Mouse (Mus musculus) neural tube, embryonic 13.5 days (tissue): ENCODE data around the gene Adamts14. TPM values are rescaled to one million over a fixed set of nuclear protein-coding genes. Genes with fewer than 3 reads are reported as not detected.

Source experiments
- ATAC-seq: fragments of 200-750 bp; cut with Nextera tagmentation; 2 replicates; pipeline ENCODE4 v1.8.0; 2017; ENCODE audit warnings: low read depth, mild to moderate bottlenecking, moderate TSS enrichment, moderate library complexity
- H3K27ac ChIP-seq: fragments of 300-500 bp; sonication (generic); replicated peaks from 2 replicates; pipeline ENCODE4 v1.5.1; 2015; ENCODE audit warnings: moderate library complexity, mild to moderate bottlenecking, inconsistent platforms
- H3K27me3 ChIP-seq: fragments of 300-500 bp; sonication (generic); 2 replicates; pipeline ENCODE4 v1.6.1; 2015; ENCODE audit warnings: mild to moderate bottlenecking, inconsistent platforms
- H3K36me3 ChIP-seq: fragments of 300-500 bp; sonication (generic); 2 replicates; pipeline ENCODE4 v1.6.1; 2015; ENCODE audit warnings: mild to moderate bottlenecking, inconsistent platforms
- H3K4me1 ChIP-seq: fragments of 300-500 bp; sonication (generic); replicated peaks from 2 replicates; pipeline ENCODE4 v1.6.1; 2015; ENCODE audit warnings: inconsistent platforms
- H3K4me2 ChIP-seq: fragments of 300-500 bp; sonication (generic); 2 replicates; pipeline ENCODE4 v1.6.1; 2015; ENCODE audit warnings: inconsistent platforms, mild to moderate bottlenecking, moderate library complexity
- H3K4me3 ChIP-seq: fragments of 300-500 bp; sonication (generic); 2 replicates; pipeline ENCODE4 v1.5.1; 2015; ENCODE audit warnings: mild to moderate bottlenecking, inconsistent platforms
- H3K9ac ChIP-seq: fragments of 300-500 bp; sonication (generic); 2 replicates; pipeline ENCODE4 v1.6.1; 2015; ENCODE audit warnings: moderate library complexity, mild to moderate bottlenecking, inconsistent platforms
- H3K9me3 ChIP-seq: fragments of 300-500 bp; sonication (generic); 2 replicates; pipeline ENCODE4 v1.6.1; 2016; ENCODE audit warnings: inconsistent platforms
- WGBS: fragments of 180-500 bp; shearing (Covaris S2); methylation state at CpG from one replicate; pipeline ENCODE4 v1.1.7; 2015; 5-methylcytosine and 5-hydroxymethylcytosine counted together
- polyA plus RNA-seq: library from polyadenylated mRNA; unstranded; fragments of >200 nt; fragmentation: Nextera tagmentation; extraction: Ambion mirVana; gene quantifications from 2 replicates; pipeline ENCODE4 v1.2.1, GENCODE M21; 2015

The Adamts14 gene
- polyA plus RNA-seq, 1 experiment from 2014 or later: 0.60 TPM

DNA sequence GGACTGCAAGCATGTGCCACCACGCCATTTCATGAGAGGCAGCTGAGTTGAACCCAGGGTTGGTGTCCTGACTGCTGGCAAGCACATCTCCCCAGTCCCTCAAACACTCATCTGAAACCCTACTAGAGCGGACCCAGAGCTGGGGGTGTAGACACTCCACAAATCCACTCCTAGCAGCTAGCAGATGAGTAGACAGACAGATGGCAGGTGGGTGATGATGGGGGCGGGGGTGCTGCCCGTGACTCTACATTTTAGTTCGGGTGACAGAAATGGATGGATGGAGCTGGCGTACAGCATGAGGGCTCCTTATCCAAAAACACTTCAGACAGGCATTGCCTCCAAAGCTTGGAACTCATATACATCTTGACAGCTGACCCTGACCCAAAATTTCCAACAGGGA, 26.9 kb downstream of the Adamts14 start:
- Histone ChIP-seq H3K36me3 (no peaks in the 10 kb centered on the region), H3K9me3 (no peaks in the 10 kb centered on the region), H3K4me2 (no peak overlapping the region), H3K4me3 (no peak overlapping the region), H3K27ac (no peak overlapping the region), H3K27me3 (no peaks in the 10 kb centered on the region), H3K4me1 (peaks cover 6% of the 10 kb centered on the region), H3K9ac (no peak overlapping the region)
- no peak for ATAC-seq
- WGBS: 91% methylated on average over 6 of the region's 6 CpGs

DNA sequence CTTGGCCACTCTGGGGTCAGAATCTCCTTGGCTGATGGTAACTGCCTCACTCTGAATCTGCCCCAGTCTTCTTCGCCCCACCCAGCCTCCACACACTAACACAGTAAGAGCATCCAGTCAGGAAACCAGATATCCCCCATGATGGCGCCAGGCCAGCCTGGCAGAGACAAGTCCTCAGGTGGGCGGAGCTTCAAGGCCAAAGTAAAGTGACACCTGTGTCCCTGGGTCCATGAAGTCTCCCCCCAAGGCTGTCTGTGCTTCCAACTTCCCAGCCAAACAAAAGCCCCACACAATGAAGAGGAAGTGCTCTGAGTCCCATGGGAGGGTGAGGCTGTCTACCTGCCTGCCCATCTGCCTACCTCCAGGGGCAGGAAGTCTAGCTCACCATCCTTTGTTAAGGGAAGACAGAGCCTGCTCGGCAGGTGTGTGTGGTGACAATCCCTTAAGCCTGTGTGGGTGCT, 31.2 kb downstream of the Adamts14 start:
- WGBS: 74% methylated on average over 4 of the region's 4 CpGs
- no peak for ATAC-seq
- Histone ChIP-seq H3K27ac (no peak overlapping the region), H3K36me3 (no peaks in the 10 kb centered on the region), H3K9ac (no peak overlapping the region), H3K4me1 (no peaks in the 10 kb centered on the region), H3K4me3 (no peak overlapping the region), H3K4me2 (no peak overlapping the region), H3K27me3 (no peaks in the 10 kb centered on the region), H3K9me3 (no peaks in the 10 kb centered on the region)

DNA sequence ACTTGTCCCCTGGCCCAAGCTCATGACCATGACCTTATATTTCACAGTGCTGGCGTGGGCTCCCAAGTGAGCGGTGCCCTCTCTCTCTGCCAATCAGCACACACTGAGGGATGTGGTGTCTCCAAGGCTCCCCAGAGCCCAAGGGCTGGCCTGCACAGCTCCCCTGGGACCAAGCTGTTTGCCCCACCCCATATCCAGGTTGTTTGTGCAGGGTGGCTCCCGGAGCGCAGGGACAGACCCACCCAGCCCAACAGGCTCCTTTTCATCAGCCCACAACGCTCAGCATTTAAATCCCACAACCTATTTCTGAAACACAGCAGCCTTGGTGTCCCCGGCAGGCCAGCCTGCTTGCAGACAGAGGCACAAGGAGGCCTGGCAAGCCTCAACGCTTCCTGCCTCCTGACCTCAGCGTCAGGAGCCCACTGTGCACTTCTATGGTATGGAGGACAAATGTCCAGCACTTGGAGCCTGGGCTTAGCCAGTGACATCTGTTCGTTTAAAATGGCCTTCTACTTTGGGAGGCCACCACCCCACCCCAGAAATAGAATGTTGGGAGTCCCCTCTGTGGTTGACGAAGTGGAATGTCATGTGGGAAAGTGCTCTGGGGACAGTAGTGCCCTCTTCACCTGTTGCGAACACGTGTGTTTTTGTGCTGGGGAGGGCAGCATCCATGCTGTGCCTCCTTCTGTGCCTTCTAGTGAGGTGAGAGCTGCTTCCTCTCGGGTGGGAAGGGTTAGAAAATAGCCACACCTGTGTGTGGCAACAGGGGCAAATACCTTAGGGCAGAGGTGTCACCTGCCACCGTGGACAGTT, 32.9 kb downstream of the Adamts14 start:
- H3K9ac ChIP-seq: no peak overlapping the region
- no peaks in the 10 kb centered on the region for H3K36me3 ChIP-seq
- no peak overlapping the region for H3K27ac ChIP-seq
- H3K9me3 ChIP-seq: no peaks in the 10 kb centered on the region
- H3K4me2 ChIP-seq: no peak overlapping the region
- no peak overlapping the region for H3K4me3 ChIP-seq
- H3K27me3 ChIP-seq: no peaks in the 10 kb centered on the region
- no peaks in the 10 kb centered on the region for H3K4me1 ChIP-seq
- 74% methylated on average over 14 of the region's 14 CpGs for WGBS
- no peak for ATAC-seq

DNA sequence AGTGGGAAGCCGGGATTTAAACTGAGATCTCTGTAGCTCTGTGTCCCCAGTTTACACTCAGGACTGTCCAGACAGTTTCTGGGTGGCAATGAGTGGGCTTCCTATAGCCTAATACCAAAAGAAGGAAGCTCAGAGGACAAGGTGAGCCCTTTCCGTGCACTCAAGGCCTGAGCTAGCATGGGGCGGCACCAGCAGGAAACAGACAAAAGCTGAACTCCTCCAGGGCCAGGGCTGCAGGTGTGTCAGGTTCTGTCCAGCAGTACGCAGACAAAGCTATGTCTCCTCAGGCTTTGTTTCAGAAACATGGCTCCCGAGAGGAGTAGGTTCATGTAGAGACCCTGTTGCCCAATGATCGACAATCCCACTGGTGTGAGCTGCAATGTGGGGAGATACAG, 35.9 kb downstream of the Adamts14 start:
- Histone ChIP-seq H3K4me2 (no peak overlapping the region), H3K27ac (no peak overlapping the region), H3K9me3 (no peaks in the 10 kb centered on the region), H3K4me1 (no peaks in the 10 kb centered on the region), H3K36me3 (no peaks in the 10 kb centered on the region), H3K27me3 (no peaks in the 10 kb centered on the region), H3K4me3 (no peak overlapping the region), H3K9ac (no peak overlapping the region)
- 74% methylated on average over 6 of the region's 6 CpGs for WGBS
- no peak for ATAC-seq

DNA sequence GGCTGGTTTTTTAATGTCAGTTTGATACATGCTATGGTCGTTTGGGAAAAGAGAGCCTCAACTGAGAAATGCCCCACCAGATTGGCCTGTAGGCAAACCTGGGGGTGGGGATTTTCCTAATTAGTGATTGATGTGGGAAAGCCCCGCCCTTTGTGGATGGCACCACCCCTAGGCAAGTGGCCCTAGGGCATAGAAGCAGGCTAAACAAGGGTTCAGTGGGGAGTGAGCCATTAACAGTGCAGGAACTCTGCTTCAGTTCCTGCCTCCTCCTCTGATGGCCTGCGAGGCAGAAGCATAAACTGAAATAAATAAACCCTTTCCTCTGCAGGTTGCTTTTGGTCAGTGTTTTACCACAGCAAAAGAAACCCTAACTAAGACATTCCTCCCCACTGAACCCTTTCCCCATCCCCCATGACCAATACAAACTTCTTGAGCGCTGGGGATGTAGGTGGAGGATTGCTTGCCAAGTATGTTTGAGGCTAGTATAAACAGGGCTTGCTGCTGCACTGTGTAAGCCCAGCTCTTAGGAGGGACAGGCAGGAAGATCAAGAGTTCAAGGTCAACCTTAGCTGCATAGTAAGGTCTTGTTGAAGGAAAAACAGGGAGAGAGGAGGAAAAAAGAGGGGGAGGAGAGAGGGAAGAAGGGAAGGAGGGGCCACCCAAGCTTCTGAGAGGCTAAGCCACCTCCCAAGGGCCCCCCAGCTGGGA, 36.4 kb downstream of the Adamts14 start:
- ATAC-seq: no peak
- no peaks in the 10 kb centered on the region for H3K4me1 ChIP-seq

DNA sequence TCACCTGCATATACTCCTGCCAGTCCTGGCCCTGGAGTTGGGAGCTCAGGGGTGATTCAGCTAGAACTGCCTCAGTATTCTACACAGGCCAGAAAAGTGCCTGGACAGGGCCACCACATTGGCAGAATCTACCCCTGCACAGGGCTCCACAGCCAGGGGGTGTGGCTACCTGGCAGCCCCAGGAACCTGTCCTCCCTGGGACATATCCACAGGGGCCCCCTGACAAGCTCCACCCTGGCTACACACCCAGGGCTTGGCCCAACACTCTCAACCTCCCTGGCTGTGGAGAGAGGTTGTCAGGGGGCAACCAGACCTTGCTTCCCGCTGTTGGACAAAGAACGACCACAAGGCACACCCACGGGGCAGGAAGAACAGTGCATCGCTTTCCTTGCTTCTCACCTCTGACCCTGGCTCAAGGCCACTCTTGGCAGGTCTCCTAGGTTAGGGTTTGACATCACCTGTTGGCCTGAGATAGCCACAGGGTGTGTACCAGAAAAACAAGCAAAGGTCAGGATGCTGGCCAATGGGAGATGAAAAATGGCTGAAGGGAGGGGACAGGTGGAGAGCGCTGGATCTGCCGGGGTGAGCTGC, 37.5 kb downstream of the Adamts14 start:
- Histone ChIP-seq H3K4me1 (no peaks in the 10 kb centered on the region), H3K27me3 (no peaks in the 10 kb centered on the region), H3K4me3 (no peak overlapping the region), H3K27ac (no peak overlapping the region), H3K9me3 (no peaks in the 10 kb centered on the region), H3K36me3 (no peaks in the 10 kb centered on the region), H3K9ac (no peak overlapping the region), H3K4me2 (no peak overlapping the region)
- WGBS: 93% methylated on average over 6 of the region's 6 CpGs
- no peak for ATAC-seq

More for the DNA sequence above, 36.4 kb downstream of the Adamts14 start:
- no peak overlapping the region for H3K27ac ChIP-seq
- H3K36me3 ChIP-seq: no peaks in the 10 kb centered on the region
- no peaks in the 10 kb centered on the region for H3K27me3 ChIP-seq
- no peaks in the 10 kb centered on the region for H3K9me3 ChIP-seq
- H3K4me3 ChIP-seq: no peak overlapping the region
- WGBS: 51% methylated on average over 4 of the region's 4 CpGs
- no peak overlapping the region for H3K4me2 ChIP-seq
- H3K9ac ChIP-seq: no peak overlapping the region

DNA sequence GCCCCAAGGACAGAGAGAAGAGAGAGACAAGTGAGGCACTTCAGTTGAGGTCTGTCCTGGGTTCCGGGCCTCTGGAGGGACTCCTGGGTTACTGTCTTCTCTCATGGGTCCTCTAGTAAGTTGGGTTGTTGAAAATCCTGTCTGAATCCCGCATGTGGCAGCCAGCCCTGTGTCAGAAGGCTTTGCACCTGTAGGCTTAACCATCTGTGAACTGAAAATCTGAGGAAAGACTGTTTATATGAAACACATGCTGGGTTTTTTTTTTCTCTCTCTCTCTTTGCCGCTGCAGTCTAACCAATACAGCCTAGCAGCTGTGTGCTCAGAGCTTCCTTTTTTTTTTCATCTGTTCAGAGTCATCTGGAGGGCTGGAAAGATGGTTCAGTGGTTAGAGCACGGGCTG, 38.9 kb downstream of the Adamts14 start:
- H3K36me3 ChIP-seq: no peaks in the 10 kb centered on the region
- H3K9me3 ChIP-seq: no peaks in the 10 kb centered on the region
- no peak overlapping the region for H3K4me2 ChIP-seq
- no peak overlapping the region for H3K4me3 ChIP-seq
- no peak for ATAC-seq
- no peaks in the 10 kb centered on the region for H3K4me1 ChIP-seq
- WGBS: 75% methylated on average over 4 of the region's 4 CpGs
- H3K27ac ChIP-seq: no peak overlapping the region
- H3K9ac ChIP-seq: no peak overlapping the region
- H3K27me3 ChIP-seq: no peaks in the 10 kb centered on the region

DNA sequence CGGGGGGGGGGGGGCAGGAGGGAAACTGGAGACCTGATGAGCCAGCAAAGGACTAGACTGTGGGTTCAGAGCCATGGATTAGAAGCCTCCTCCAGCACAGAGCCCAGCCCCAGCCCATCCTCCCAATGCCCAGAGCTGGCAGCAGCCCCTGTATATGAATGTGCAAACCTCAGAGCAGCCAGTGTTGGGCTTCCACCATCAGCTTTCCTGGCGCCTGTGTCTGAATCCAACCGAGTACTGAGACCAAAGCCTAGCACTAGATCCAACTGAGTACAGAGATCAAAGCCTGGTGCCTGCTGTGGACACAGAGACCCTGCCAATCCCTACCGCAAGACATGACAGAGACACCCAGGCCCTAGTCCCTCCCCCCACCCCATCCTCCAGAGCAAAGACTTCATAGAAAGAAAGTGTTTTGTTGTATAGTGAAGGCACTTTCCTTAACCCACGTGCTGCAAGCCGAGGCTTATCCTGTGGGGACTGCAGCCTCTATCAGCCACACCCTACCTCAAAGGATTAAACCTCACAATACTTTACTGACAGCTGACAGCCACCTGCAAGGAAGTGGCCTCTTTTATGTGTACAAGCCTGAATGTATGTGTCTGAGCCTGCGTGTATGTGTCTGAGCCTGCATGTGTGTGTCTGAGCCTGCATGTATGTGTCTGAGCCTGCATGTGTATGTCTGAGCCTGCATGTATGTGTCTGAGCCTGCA, 40.2 kb downstream of the Adamts14 start:
- 43% methylated on average over 6 of the region's 7 CpGs for WGBS
- Histone ChIP-seq H3K9ac (no peak overlapping the region), H3K36me3 (no peaks in the 10 kb centered on the region), H3K4me3 (no peak overlapping the region), H3K27ac (no peak overlapping the region), H3K9me3 (no peaks in the 10 kb centered on the region), H3K27me3 (no peaks in the 10 kb centered on the region), H3K4me2 (no peak overlapping the region), H3K4me1 (no peaks in the 10 kb centered on the region)
- ATAC-seq: no peak

DNA sequence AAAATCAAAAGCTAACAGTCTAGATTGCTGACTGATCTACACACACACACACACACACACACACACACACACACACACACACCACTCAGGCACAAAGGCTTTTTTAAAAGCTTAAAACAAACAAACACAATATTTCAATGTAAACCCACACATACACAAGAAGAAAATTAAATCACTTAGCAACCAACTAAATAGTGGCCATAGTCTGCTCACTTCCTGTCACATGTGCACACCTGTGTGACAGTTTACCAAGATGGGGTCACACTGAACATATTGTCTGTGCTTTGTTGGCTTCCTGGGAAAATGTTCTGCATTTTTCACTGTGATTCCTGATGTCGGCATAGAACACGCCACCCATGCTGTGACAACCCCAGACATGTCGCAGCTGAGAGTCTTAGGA, 41.5 kb downstream of the Adamts14 start:
- no peaks in the 10 kb centered on the region for H3K4me1 ChIP-seq
- ATAC-seq: no peak
- H3K9ac ChIP-seq: no peak overlapping the region
- no peak overlapping the region for H3K4me2 ChIP-seq
- no peak overlapping the region for H3K4me3 ChIP-seq
- no peaks in the 10 kb centered on the region for H3K36me3 ChIP-seq
- H3K27me3 ChIP-seq: no peaks in the 10 kb centered on the region
- no peaks in the 10 kb centered on the region for H3K9me3 ChIP-seq
- H3K27ac ChIP-seq: no peak overlapping the region
- 82% methylated on average over 3 of the region's 3 CpGs for WGBS

DNA sequence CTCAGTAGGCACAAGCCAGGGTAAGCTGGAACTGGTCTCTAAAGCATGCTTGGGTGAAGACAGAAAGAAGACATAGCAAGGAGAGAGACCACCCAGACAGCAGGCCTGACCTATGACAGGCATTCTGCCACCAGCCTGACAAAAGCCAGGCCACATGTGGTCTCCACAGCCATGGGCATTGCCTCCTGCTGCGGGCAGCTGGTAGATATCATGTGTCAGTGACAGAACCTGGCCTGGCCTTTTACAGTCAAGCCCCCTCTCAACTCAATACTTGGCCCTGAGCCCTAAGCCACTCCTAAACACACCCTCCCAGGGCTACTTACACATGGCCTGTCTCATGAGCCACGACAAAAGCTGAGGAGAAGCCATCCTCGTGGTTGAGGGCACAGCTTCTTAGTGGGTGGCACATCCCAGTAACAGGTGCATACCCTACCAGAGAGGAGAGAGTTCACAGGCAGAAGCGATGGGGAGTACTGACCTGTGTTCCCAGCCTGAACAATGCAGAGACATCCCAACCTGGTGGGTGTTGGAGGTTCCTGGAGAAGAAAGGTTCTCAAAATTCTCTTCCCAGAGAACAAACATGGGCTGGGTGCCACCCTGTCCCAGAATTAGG, 46.3 kb downstream of the Adamts14 start:
- H3K9me3 ChIP-seq: no peaks in the 10 kb centered on the region
- H3K4me1 ChIP-seq: no peaks in the 10 kb centered on the region
- H3K9ac ChIP-seq: no peak overlapping the region
- H3K4me3 ChIP-seq: no peak overlapping the region
- 69% methylated on average over 4 of the region's 4 CpGs for WGBS
- H3K27ac ChIP-seq: no peak overlapping the region
- no peak for ATAC-seq
- H3K36me3 ChIP-seq: no peaks in the 10 kb centered on the region
- H3K27me3 ChIP-seq: no peaks in the 10 kb centered on the region
- H3K4me2 ChIP-seq: no peak overlapping the region

DNA sequence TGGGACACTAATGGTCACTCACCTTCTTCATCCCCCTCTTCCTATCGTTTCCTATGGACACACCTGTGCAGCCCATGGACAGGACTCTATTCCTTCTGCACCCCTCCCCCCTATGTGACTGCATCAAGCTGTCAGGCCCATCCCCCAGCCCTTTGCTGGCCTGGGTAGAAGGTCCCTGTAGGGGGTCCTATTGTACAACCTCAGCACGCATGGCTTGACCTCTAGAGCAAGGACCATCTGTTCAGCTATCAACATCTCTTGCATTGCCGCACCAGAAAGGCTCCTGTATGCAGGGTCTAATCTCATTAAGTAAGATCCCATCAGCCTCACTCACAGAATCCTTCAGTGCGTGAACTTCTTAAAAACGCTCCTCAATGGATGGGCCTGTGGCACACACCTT, 47.5 kb downstream of the Adamts14 start:
- H3K4me2 ChIP-seq: no peak overlapping the region
- 65% methylated on average over 5 of the region's 5 CpGs for WGBS
- H3K9ac ChIP-seq: no peak overlapping the region
- H3K9me3 ChIP-seq: no peaks in the 10 kb centered on the region
- no peak overlapping the region for H3K27ac ChIP-seq
- no peak overlapping the region for H3K4me3 ChIP-seq
- no peaks in the 10 kb centered on the region for H3K27me3 ChIP-seq
- ATAC-seq: no peak
- H3K36me3 ChIP-seq: no peaks in the 10 kb centered on the region
- H3K4me1 ChIP-seq: no peaks in the 10 kb centered on the region
